Mouse (Mus musculus) layer of hippocampus, adult 9-11 months (tissue): ENCODE data around the gene Olfr768.
"Not testable (repeated sequence)": the region's sequence is repeated elsewhere in the genome, so short reads cannot be mapped to it uniquely, and the experiment has no call there.

ENCODE experiments used
- DNase-seq: peaks from one replicate; pipeline ENCODE4 v3.0.0; 2022

Olfr768 gene

DNA sequence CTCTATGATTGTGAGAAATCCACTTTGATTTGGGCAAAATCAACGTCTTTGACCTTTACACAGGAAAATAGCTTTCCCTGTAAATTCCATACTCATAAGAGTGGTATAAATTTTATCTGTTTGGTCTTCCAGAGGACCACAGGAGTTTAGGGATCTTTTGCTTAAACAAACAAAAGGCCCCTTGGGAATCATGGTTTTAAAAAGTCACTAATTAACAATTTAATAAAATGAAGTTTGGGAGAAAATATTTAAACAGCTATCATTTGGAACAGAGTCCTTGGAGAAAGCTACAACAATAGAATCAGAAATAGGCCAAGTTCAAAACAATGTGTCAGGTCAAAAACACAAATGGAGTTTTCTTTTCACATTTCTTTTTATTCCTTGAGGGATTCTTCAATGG is at the start of gene Olfr768:
TSS of gene Olfr768 (minus strand) at position 101 of the 400 bp plus-strand sequence.
- no peak for DNase-seq

DNA sequence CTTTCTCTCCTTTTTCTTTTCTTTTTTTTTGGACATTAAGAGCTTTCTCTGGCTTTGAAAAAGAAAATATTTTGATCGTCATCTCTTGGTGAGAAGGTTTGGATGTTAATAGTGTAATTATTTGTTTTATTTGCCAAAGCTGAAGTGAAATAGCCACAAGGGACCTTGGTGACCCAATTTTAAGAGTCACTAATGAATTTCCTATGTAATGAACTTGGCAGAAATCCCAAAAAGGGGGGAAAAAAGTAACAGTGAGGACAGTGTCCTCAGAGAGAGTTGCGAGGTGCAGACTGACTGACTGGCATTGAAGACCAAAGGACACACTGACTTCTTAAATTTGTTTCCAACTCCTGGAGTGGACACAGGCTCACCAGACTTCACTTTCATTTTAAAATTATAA is 39.7 kb upstream of the Olfr768 start, which contains the start of gene Olfr770:
TSS of gene Olfr770 (minus strand) at position 101 of the 400 bp plus-strand sequence.
- DNase-seq = no peak

DNA sequence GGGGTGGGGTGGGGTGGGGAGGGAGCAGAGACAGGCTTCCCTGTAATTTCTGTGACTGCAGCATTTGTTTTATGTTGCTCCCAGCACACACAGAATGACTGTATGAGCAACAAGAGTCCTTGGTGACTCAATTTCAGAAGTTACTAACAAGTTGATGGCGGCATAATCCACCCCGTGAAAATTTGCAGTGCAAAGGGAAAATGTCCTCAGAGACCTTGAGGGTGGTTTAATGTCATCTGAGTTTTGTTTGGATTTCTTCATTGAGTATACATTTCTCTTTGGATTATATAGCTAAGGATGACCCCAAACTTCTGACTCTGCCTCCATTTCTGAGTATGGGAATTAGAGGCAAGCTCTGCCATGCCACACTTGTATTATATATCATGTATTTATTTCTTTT is 18.6 kb upstream of the Olfr768 start, which contains the start of gene Olfr769:
TSS of gene Olfr769 (minus strand) at position 101 of the 400 bp plus-strand sequence.
- DNase-seq = no peak

DNA sequence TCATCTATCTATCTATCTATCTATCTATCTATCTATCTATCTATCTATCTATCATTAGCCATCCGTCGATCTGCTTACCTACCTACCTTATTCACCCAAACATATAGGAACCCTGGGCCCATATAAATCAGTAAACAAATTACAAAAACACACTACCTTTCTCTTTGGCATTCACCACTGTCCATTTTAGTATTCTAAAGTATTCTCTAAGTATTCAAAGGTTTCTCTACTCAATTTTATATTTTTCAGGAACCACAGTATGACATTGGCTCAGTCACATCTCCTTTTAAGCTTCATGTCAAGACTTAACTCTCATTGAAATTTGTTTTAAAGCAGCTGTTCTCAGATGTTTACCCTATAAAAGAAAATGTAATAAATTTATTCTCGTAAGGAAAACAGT is 16.0 kb upstream of the Olfr768 start:
- no peak for DNase-seq

DNA sequence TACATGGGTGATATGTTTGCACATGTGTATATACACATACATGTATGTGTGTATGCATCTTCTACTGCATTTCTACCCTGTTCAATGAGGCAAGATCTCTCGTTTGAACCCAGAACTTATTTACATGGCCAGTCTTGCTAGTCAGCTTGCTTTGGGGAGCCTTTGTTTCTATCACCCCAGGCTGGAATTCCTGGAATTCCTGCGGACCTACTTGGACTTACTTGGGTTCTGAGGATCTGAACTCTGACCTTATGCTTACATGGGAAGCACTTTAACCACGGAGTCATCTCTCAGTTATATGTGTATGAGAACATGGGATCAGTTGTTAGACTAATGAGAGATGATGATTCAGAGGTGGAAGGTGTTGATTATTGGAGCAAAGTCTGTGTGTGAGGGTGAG is 2.1 kb upstream of the Olfr768 start:
- DNase-seq = no peak

- DNase-seq = not testable (repeated sequence)
These were observed 16.4 kb downstream of the Olfr768 start, which contains the start of gene Olfr767 for GRCm38 (mm10) chr10:129082810-129083209. Gene Olfr767, minus strand, starts transcription at chr10:129082910.

GRCm38 (mm10) chr10:129068877-129069276 is 30.3 kb downstream of the Olfr768 start, which contains the start of gene Olfr766-ps1:
Gene Olfr766-ps1, minus strand, starts transcription at chr10:129068977.
- DNase-seq = no peak

DNA sequence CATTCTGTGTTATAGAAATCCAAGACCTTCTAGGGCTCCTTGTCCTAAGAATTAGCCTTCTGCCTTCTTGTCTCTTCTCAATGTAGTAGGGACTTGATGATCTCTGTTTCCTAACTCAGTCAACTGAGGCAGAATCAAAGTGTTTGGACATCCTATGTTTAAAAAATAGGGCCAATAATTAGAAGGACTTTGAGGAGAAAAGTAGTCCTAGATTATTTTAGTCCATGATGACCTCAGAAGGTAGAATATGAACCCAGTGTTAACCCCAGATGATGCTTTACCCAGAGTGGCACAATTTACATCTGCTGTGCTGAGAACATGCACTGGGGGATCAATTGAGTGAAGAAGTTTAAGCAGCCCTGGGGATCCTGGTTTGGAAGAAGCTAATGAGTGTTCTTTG is 49.3 kb downstream of the Olfr768 start, which contains the start of gene Olfr765:
TSS of gene Olfr765 (minus strand) at position 101 of the 400 bp plus-strand sequence.
- not testable (repeated sequence) for DNase-seq
